Mouse (Mus musculus) midbrain, embryonic 15.5 days (tissue): ENCODE measurements around the gene Ylpm1. TPM values are rescaled to one million over a fixed set of nuclear protein-coding genes. Genes with fewer than 3 reads are reported as not detected.
A peak's percentile ranks its signal among the peaks of the same experiment; 100 is the strongest.

Experiments
- ATAC-seq: fragments of 200-750 bp; cut with Nextera tagmentation; replicated peaks from 2 replicates; pipeline ENCODE4 v1.8.0; 2017; ENCODE audit warnings: moderate TSS enrichment
- H3K27ac ChIP-seq: fragments of 300-500 bp; sonication (generic); 2 replicates; pipeline ENCODE4 v1.5.1; 2015; ENCODE audit warnings: mild to moderate bottlenecking, inconsistent platforms
- H3K27me3 ChIP-seq: fragments of 300-500 bp; sonication (generic); replicated peaks from 2 replicates; pipeline ENCODE4 v1.6.1; 2015; ENCODE audit warnings: inconsistent platforms
- H3K36me3 ChIP-seq: fragments of 300-500 bp; sonication (generic); replicated peaks from 2 replicates; pipeline ENCODE4 v1.6.1; 2015; ENCODE audit warnings: inconsistent platforms
- H3K4me1 ChIP-seq: fragments of 300-500 bp; sonication (generic); 2 replicates; pipeline ENCODE4 v1.6.1; 2015; ENCODE audit warnings: inconsistent platforms
- H3K4me2 ChIP-seq: fragments of 300-500 bp; sonication (generic); 2 replicates; pipeline ENCODE4 v1.6.1; 2015; ENCODE audit warnings: inconsistent platforms, mild to moderate bottlenecking, moderate library complexity
- H3K4me3 ChIP-seq: fragments of 300-500 bp; sonication (generic); 2 replicates; pipeline ENCODE4 v1.5.1; 2015; ENCODE audit warnings: mild to moderate bottlenecking, inconsistent platforms
- H3K9ac ChIP-seq: fragments of 300-500 bp; sonication (generic); 2 replicates; pipeline ENCODE4 v1.6.1; 2015; ENCODE audit warnings: mild to moderate bottlenecking, inconsistent platforms
- H3K9me3 ChIP-seq: fragments of 300-500 bp; sonication (generic); 2 replicates; pipeline ENCODE4 v1.6.1; 2016; ENCODE audit warnings: inconsistent platforms
- WGBS: fragments of 180-500 bp; shearing (Covaris S2); methylation state at CpG from one replicate; pipeline ENCODE4 v1.1.7; 2015; ENCODE audit warnings: mixed read lengths; 5-methylcytosine and 5-hydroxymethylcytosine counted together
- polyA plus RNA-seq: library from polyadenylated mRNA; unstranded; fragments of >200 nt; fragmentation: Nextera tagmentation; extraction: Ambion mirVana; gene quantifications from 2 replicates; pipeline ENCODE4 v1.2.1, GENCODE M21; 2015

Ylpm1 gene
- polyA plus RNA-seq, 1 experiment from 2014 or later, result 37.0 TPM

- Histone ChIP-seq H3K9ac (peak within 1 kb of the TSS; percentile 72), H3K27ac (peak within 1 kb of the TSS; percentile 71), H3K27me3 (no peaks in the 10 kb centered on the region), H3K4me3 (peak within 1 kb of the TSS; percentile 76), H3K9me3 (no peaks in the 10 kb centered on the region), H3K4me2 (peak within 1 kb of the TSS; percentile 88), H3K4me1 (peaks cover 20% of the 10 kb centered on the region), H3K36me3 (peaks cover 6% of the 10 kb centered on the region; the same call in 1 of the 2 replicates)
- WGBS, result under 1% methylated on average over 42 of the region's 42 CpGs
- peak; percentile 89 for ATAC-seq
Observed at GRCm38 (mm10) chr12:84970428-84971096, 25.6 kb upstream of the Ylpm1 start, which contains the start of the genes Fcf1 and Arel1. Gene Fcf1, plus strand, starts transcription at chr12:84970897. Gene Arel1, minus strand, starts transcription at chr12:84970900.

- Histone ChIP-seq H3K36me3 (peaks cover 61% of the 10 kb centered on the region), H3K27me3 (no peaks in the 10 kb centered on the region), H3K9ac (no peak overlapping the region), H3K4me2 (no peak overlapping the region), H3K4me3 (no peak overlapping the region), H3K4me1 (no peaks in the 10 kb centered on the region), H3K9me3 (no peaks in the 10 kb centered on the region), H3K27ac (no peak overlapping the region)
- ATAC-seq, result no peak
- 86% methylated on average over 2 of the region's 2 CpGs for WGBS
Observed at GRCm38 (mm10) chr12:84979264-84979862, 16.8 kb upstream of the Ylpm1 start.

GRCm38 (mm10) chr12:84989456-84989855, 6.7 kb upstream of the Ylpm1 start:
- no peak overlapping the region for H3K4me3 ChIP-seq
- no peaks in the 10 kb centered on the region for H3K36me3 ChIP-seq
- no peaks in the 10 kb centered on the region for H3K27me3 ChIP-seq
- H3K9ac ChIP-seq, result no peak overlapping the region
- no peak overlapping the region for H3K4me2 ChIP-seq
- H3K4me1 ChIP-seq, result no peaks in the 10 kb centered on the region
- H3K27ac ChIP-seq, result no peak overlapping the region
- 74% methylated on average over 4 of the region's 4 CpGs for WGBS
- ATAC-seq, result no peak
- peaks cover 2% of the 10 kb centered on the region; the same call in 1 of the 2 replicates for H3K9me3 ChIP-seq

- no peak for ATAC-seq
- H3K4me1 ChIP-seq, result peaks cover 28% of the 10 kb centered on the region
- no peaks in the 10 kb centered on the region for H3K27me3 ChIP-seq
- H3K4me2 ChIP-seq, result peak overlapping the region; percentile 40
- H3K27ac ChIP-seq, result no peak overlapping the region
- H3K4me3 ChIP-seq, result peak overlapping the region; percentile 90; the same call in 1 of the 2 replicates
- WGBS, result 91% methylated on average over 9 of the region's 9 CpGs
- H3K9me3 ChIP-seq, result peaks cover 2% of the 10 kb centered on the region; the same call in 1 of the 2 replicates
- H3K9ac ChIP-seq, result no peak overlapping the region
- no peaks in the 10 kb centered on the region for H3K36me3 ChIP-seq
Observed at GRCm38 (mm10) chr12:84995112-84995761, 884 bp upstream of the Ylpm1 start.

- Histone ChIP-seq H3K4me2 (peak overlapping the region; percentile 93), H3K9me3 (peaks cover 2% of the 10 kb centered on the region; the same call in 1 of the 2 replicates), H3K27me3 (no peaks in the 10 kb centered on the region), H3K27ac (peak overlapping the region; percentile 86), H3K9ac (peak overlapping the region; percentile 99), H3K4me1 (peaks cover 31% of the 10 kb centered on the region), H3K4me3 (peak overlapping the region; percentile 90), H3K36me3 (no peaks in the 10 kb centered on the region)
- ATAC-seq, result peak; percentile 65
- WGBS, result under 1% methylated on average over 44 of the region's 44 CpGs
Observed at GRCm38 (mm10) chr12:84996501-84997398, 629 bp downstream of the Ylpm1 start.

- ATAC-seq, result no peak
- H3K27me3 ChIP-seq, result no peaks in the 10 kb centered on the region
- H3K9ac ChIP-seq, result 0 out of 2 replicates have a peak overlapping the region, but pooled peaks have one; percentile 99
Observed at GRCm38 (mm10) chr12:84999053-84999452, 2.9 kb downstream of the Ylpm1 start.

GRCm38 (mm10) chr12:85006206-85006605, 10.1 kb downstream of the Ylpm1 start:
- WGBS, result 84% methylated on average over 1 of the region's 1 CpGs
- no peak overlapping the region for H3K27ac ChIP-seq
- no peak overlapping the region for H3K4me2 ChIP-seq
- no peak overlapping the region for H3K9ac ChIP-seq
- no peaks in the 10 kb centered on the region for H3K27me3 ChIP-seq
- H3K36me3 ChIP-seq, result 0 out of 2 replicates have a peak, but pooled peaks cover 6% of the 10 kb centered on the region
- no peaks in the 10 kb centered on the region for H3K4me1 ChIP-seq
- no peaks in the 10 kb centered on the region for H3K9me3 ChIP-seq
- no peak for ATAC-seq
- no peak overlapping the region for H3K4me3 ChIP-seq

More at GRCm38 (mm10) chr12:84999053-84999452, 2.9 kb downstream of the Ylpm1 start:
- Histone ChIP-seq H3K4me3 (peak overlapping the region; percentile 90), H3K4me1 (peaks cover 31% of the 10 kb centered on the region), H3K36me3 (no peaks in the 10 kb centered on the region), H3K4me2 (peak overlapping the region; percentile 93), H3K27ac (no peak overlapping the region), H3K9me3 (no peaks in the 10 kb centered on the region)

- ATAC-seq, result no peak
- H3K36me3 ChIP-seq, result 0 out of 2 replicates have a peak, but pooled peaks cover 6% of the 10 kb centered on the region
- no peaks in the 10 kb centered on the region for H3K9me3 ChIP-seq
- H3K27ac ChIP-seq, result no peak overlapping the region
- no peaks in the 10 kb centered on the region for H3K27me3 ChIP-seq
- H3K9ac ChIP-seq, result no peak overlapping the region
- H3K4me3 ChIP-seq, result no peak overlapping the region
- no peak overlapping the region for H3K4me2 ChIP-seq
- no peaks in the 10 kb centered on the region for H3K4me1 ChIP-seq
Observed at GRCm38 (mm10) chr12:85007021-85007420, 10.9 kb downstream of the Ylpm1 start.

GRCm38 (mm10) chr12:85009776-85010175, 13.7 kb downstream of the Ylpm1 start:
- no peak for ATAC-seq
- no peaks in the 10 kb centered on the region for H3K4me1 ChIP-seq
- H3K27me3 ChIP-seq, result no peaks in the 10 kb centered on the region
- 94% methylated on average over 1 of the region's 1 CpGs for WGBS
- peaks cover 20% of the 10 kb centered on the region for H3K36me3 ChIP-seq
- H3K4me3 ChIP-seq, result no peak overlapping the region
- no peak overlapping the region for H3K4me2 ChIP-seq
- no peak overlapping the region for H3K27ac ChIP-seq
- no peak overlapping the region for H3K9ac ChIP-seq
- no peaks in the 10 kb centered on the region for H3K9me3 ChIP-seq

GRCm38 (mm10) chr12:85010541-85010940, 14.4 kb downstream of the Ylpm1 start:
- Histone ChIP-seq H3K27ac (no peak overlapping the region), H3K36me3 (peaks cover 21% of the 10 kb centered on the region), H3K4me3 (no peak overlapping the region), H3K27me3 (no peaks in the 10 kb centered on the region), H3K9me3 (no peaks in the 10 kb centered on the region), H3K4me2 (no peak overlapping the region), H3K4me1 (no peaks in the 10 kb centered on the region), H3K9ac (no peak overlapping the region)
- WGBS, result 92% methylated on average over 2 of the region's 2 CpGs
- no peak for ATAC-seq

- Histone ChIP-seq H3K9ac (no peak overlapping the region), H3K9me3 (no peaks in the 10 kb centered on the region), H3K27ac (no peak overlapping the region), H3K4me3 (no peak overlapping the region), H3K4me1 (no peaks in the 10 kb centered on the region), H3K36me3 (peaks cover 31% of the 10 kb centered on the region), H3K4me2 (no peak overlapping the region), H3K27me3 (no peaks in the 10 kb centered on the region)
- no peak for ATAC-seq
- 89% methylated on average over 2 of the region's 2 CpGs for WGBS
Observed at GRCm38 (mm10) chr12:85012185-85012584, 16.1 kb downstream of the Ylpm1 start.
